Mouse (Mus musculus): ENCODE results near the gene 1700029P11Rik. TPM values are rescaled to one million over a fixed set of nuclear protein-coding genes. Genes with fewer than 3 reads are reported as not detected.

1700029P11Rik gene
- total RNA-seq, 1 experiment from 2014 or later = not detected

- ATAC-seq (ENCODE audit: extremely low read depth, insufficient number of reproducible peaks, low FRiP score, poor library complexity, severe bottlenecking) = peak; percentile 68
Measured at GRCm38 (mm10) chr15:81989371-81990062, 9.2 kb downstream of the 1700029P11Rik start.

DNA sequence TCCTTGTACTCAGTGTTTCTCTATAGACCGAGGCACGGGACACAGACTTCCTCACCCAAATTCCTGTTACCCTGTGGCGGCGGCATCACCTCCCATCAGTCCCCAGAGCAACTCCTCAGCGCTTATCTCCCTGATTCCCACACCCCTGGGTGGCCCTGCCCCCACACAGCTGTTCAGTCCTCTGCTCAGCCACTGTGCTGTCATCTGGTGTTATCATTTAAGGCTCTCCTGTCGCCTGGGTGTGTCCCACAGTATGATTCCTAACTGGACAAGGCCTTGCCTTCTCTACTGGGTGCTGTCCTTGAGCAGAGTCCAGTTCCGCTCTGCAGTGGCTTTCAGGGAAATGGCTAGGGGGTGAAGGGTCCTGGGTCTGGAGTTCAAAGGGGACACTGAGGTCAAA, 10.2 kb downstream of the 1700029P11Rik start:
- ATAC-seq (ENCODE audit: extremely low read depth, insufficient number of reproducible peaks, low FRiP score, poor library complexity, severe bottlenecking) = no peak

DNA sequence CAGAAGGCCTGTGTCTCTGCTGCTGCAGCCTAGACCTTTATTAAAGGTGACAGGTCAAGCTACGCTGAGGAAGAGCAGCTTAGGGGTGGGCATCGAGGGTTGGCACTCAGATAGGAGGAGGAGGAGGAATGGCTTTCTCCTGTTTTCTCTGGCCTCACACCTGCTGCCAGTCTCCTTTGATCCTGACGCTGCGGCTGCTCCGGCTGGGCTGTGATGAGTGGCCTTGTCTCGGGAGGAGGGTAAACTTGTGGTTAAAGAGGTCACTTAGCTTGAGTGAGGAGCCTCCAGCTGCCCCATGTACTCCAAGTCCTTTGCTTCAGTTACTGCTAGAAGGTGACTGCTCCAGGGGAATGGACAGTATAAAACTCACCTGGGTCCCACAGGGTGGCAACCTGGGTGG, 13.7 kb downstream of the 1700029P11Rik start:
- no peak for ATAC-seq (ENCODE audit: extremely low read depth, insufficient number of reproducible peaks, low FRiP score, poor library complexity, severe bottlenecking)

DNA sequence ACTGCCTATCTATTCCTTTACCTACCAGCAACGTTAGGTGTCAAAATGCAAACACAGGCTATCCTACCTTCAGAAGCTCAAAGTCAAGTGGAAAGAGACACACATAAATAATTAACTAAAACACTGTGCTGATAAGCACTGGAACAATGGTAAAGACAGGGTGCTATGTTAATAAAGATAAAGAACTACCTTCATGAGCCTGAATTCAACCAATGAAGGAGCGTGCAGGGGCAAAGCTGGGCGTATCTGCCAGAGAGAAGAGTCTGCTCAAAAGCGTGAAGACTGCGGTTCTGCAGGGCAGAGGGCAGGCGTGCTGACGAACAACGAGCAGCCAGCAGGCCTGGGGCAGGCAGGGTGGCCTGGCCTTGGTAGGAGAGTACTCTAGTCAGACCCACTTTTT, 23.9 kb downstream of the 1700029P11Rik start:
- no peak for ATAC-seq (ENCODE audit: extremely low read depth, insufficient number of reproducible peaks, low FRiP score, poor library complexity, severe bottlenecking)

- no peak for ATAC-seq (ENCODE audit: extremely low read depth, insufficient number of reproducible peaks, low FRiP score, poor library complexity, severe bottlenecking)
Measured at GRCm38 (mm10) chr15:82011947-82012346, 31.6 kb downstream of the 1700029P11Rik start.

GRCm38 (mm10) chr15:82014745-82015391, 34.5 kb downstream of the 1700029P11Rik start:
- ATAC-seq (ENCODE audit: extremely low read depth, insufficient number of reproducible peaks, low FRiP score, poor library complexity, severe bottlenecking) = no peak

DNA sequence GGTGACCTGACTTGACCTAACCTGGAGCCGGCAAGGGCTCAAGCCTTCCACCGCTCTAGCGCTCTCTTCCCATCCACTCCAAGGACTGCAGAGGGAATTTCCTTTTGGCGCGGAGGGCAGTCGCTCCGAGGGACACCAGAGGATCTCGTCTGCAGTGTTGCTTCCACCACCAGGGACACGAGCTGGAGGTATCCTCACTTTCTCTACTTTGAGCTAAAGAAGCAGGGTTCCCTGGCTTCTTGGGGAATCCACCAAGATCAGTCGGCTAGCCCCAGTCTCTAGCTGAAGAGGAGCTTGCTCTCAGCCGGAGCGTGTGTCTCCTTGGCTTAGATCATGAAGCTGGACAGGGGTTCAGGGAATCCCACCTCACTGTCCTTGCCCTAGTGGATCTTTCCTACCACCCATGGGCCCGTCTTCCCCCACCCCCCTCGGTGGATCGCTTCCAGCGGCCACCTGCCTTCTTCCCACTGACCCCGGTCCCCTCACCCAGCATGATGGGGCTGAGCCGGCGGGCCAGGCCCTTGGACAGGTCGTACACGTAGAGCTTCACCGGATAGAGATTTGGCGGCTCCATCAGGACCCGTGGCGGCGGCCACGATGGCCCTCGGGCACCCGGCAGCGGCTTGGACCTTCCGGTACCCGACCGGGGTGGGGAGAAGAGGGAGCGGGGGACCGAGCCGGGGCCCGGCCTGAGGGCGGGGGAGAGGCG, 35.2 kb downstream of the 1700029P11Rik start:
- ATAC-seq (ENCODE audit: extremely low read depth, insufficient number of reproducible peaks, low FRiP score, poor library complexity, severe bottlenecking) = no peak

- peak; percentile 93 for ATAC-seq (ENCODE audit: extremely low read depth, insufficient number of reproducible peaks, low FRiP score, poor library complexity, severe bottlenecking)
Measured at GRCm38 (mm10) chr15:82016101-82016808, 35.9 kb downstream of the 1700029P11Rik start.

GRCm38 (mm10) chr15:82016830-82017229, 36.5 kb downstream of the 1700029P11Rik start:
- ATAC-seq (ENCODE audit: extremely low read depth, insufficient number of reproducible peaks, low FRiP score, poor library complexity, severe bottlenecking) = no peak

GRCm38 (mm10) chr15:82017461-82017860, 37.1 kb downstream of the 1700029P11Rik start:
- ATAC-seq (ENCODE audit: extremely low read depth, insufficient number of reproducible peaks, low FRiP score, poor library complexity, severe bottlenecking) = no peak

- ATAC-seq (ENCODE audit: extremely low read depth, insufficient number of reproducible peaks, low FRiP score, poor library complexity, severe bottlenecking) = no peak
Measured at GRCm38 (mm10) chr15:82019288-82019687, 38.9 kb downstream of the 1700029P11Rik start.

GRCm38 (mm10) chr15:82022535-82023088, 42.3 kb downstream of the 1700029P11Rik start:
- ATAC-seq (ENCODE audit: extremely low read depth, insufficient number of reproducible peaks, low FRiP score, poor library complexity, severe bottlenecking) = no peak

- ATAC-seq (ENCODE audit: extremely low read depth, insufficient number of reproducible peaks, low FRiP score, poor library complexity, severe bottlenecking) = no peak
Measured at GRCm38 (mm10) chr15:82023965-82024635, 43.8 kb downstream of the 1700029P11Rik start.

DNA sequence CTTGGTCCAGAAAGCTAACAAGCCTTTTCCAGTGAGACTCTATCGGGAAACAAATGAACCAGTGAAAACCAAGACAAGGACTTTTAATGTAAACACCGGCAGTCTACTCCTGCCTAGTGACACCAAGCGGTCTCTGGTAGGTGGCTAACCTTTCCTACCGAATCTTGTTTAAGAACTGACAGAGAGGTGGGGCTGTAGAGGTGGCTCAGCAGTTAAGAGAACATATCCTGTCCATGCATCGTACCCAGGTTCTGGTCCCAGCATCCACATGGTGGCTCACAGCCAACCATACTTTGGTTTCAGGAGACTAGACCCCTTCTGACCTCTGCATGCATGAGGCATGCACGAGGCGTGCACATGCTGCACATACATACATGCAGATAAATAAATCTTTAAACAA, 46.9 kb downstream of the 1700029P11Rik start:
- no peak for ATAC-seq (ENCODE audit: extremely low read depth, insufficient number of reproducible peaks, low FRiP score, poor library complexity, severe bottlenecking)

- ATAC-seq (ENCODE audit: extremely low read depth, insufficient number of reproducible peaks, low FRiP score, poor library complexity, severe bottlenecking) = 0 out of 2 replicates have a peak, but pooled peaks have one; percentile 13
Measured at GRCm38 (mm10) chr15:82027726-82028125, 47.4 kb downstream of the 1700029P11Rik start.

All from neutrophil, adult 5-6 weeks (primary cell).